Mouse (Mus musculus): ENCODE measurements around the gene Olfr1120.

DNA sequence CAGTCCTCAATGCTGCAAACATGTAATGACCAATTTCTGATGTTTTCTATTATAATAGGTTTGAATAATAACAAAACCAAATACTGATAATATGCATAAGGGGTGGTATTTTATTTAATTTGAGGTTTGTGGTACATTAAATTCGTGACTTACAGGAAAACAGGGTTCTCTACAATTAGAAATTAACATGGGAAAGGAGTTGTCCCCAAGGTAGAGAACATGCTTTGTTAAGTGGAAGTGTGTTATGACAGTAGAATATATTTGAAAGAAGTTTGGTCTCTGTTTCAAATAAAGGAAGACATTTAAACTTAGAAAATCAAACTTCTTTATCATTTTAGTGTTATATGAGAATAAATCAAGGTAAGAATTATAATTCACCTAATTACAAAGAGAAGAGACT is 15.0 kb downstream of the Olfr1120 start, which contains the start of gene Olfr1121:
- TF ChIP-seq CTCF (IDR thresholded peaks at IDR 0.05; ENCODE audit: extremely low read depth, insufficient read depth, insufficient read length, insufficient replicate concordance) (no peak), POLR2A (IDR thresholded peaks at IDR 0.05; ENCODE audit: low read depth, low read length) (no peak)

Data from spleen, adult 2 months (tissue).